Mouse (Mus musculus) forebrain, postnatal 0 days (tissue): ENCODE measurements around the gene Fam50b. TPM values are rescaled to one million over a fixed set of nuclear protein-coding genes. Genes with fewer than 3 reads are reported as not detected.

Source experiments
- ATAC-seq: fragments of 200-750 bp; cut with Nextera tagmentation; 2 replicates; pipeline ENCODE4 v1.8.0; 2017; ENCODE audit warnings: mild to moderate bottlenecking, moderate library complexity
- DNase-seq: peaks from one replicate; pipeline ENCODE4 v3.0.0-alpha.2; 2015
- H3K27ac ChIP-seq: fragments of 300-500 bp; sonication (generic); 2 replicates; pipeline ENCODE4 v1.5.1; 2014; ENCODE audit warnings: low read depth, mild to moderate bottlenecking, antibody characterized with exemption, low read length, moderate library complexity, mixed read lengths
- H3K27me3 ChIP-seq: fragments of 300-500 bp; sonication (generic); 2 replicates; pipeline ENCODE4 v1.6.1; 2014; ENCODE audit warnings: mild to moderate bottlenecking, low read length, mixed read lengths; ENCODE audit not compliant: insufficient read depth
- H3K36me3 ChIP-seq: fragments of 300-500 bp; sonication (generic); 2 replicates; pipeline ENCODE4 v1.6.1; 2014; ENCODE audit warnings: mild to moderate bottlenecking, moderate library complexity; ENCODE audit not compliant: insufficient read depth
- H3K4me1 ChIP-seq: fragments of 300-500 bp; sonication (generic); 2 replicates; pipeline ENCODE4 v1.6.1; 2014; ENCODE audit warnings: antibody characterized with exemption; ENCODE audit not compliant: insufficient read depth
- H3K4me2 ChIP-seq: fragments of 300-500 bp; sonication (generic); 2 replicates; pipeline ENCODE4 v1.6.1; 2014; ENCODE audit warnings: low read depth, mild to moderate bottlenecking, moderate library complexity
- H3K4me3 ChIP-seq: fragments of 300-500 bp; sonication (generic); 2 replicates; pipeline ENCODE4 v1.5.1; 2014; ENCODE audit warnings: low read depth, low read length, mixed read lengths
- H3K9ac ChIP-seq: fragments of 300-500 bp; sonication (generic); 2 replicates; pipeline ENCODE4 v1.6.1; 2014; ENCODE audit warnings: mild to moderate bottlenecking
- H3K9me3 ChIP-seq: fragments of 300-500 bp; sonication (generic); 2 replicates; pipeline ENCODE4 v1.6.1; 2016; ENCODE audit warnings: low read length
- CTCF ChIP-seq: sonication (generic); IDR thresholded peaks from 2 replicates; pipeline ENCODE4 v1.5.1; 2016; ENCODE audit warnings: antibody characterized with exemption, control low read depth, low read depth
- WGBS: fragments of 180-500 bp; shearing (Covaris S2); extraction: QIAGEN DNeasy Blood & Tissue Kit; methylation state at CpG from one replicate; pipeline ENCODE4 v1.1.7; 2014; 5-methylcytosine and 5-hydroxymethylcytosine counted together
- polyA plus RNA-seq: library from polyadenylated mRNA; unstranded; fragments of >200 nt; fragmentation: Nextera tagmentation; extraction: Ambion mirVana; gene quantifications from 2 replicates; pipeline ENCODE4 v1.2.1, GENCODE M21; 2015
- total RNA-seq: library from RNA; depleted of rRNA; stranded (reverse); fragments of >200 nt; gene quantifications from 2 replicates; pipeline ENCODE4 v1.2.3, GENCODE M21; 2014; rRNA removed

Fam50b gene
- total and polyA plus RNA-seq, 2 experiments from 2014 or later: 0.19 to 0.29 TPM

DNA sequence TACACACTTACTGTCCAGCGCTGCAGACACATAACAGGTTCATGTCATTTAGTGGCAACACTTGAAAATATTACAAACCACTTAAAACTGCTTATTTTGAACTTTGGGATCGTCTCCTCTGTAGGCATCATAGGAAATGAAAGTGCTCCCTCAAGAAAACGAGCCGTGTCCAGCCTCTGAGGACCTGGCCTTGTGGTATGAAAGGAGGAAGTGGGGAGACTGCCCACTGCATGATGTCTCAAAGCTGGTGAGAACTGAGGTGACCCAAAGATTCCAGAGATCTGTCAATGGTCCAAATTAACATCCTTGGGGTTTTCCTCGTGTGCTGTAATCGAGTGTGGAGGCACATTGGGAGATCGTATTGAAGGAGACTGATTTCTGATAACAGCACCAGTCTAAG is 58.4 kb downstream of the Fam50b start:
- no peak overlapping the region for H3K27ac ChIP-seq
- ATAC-seq: no peak
- no peaks in the 10 kb centered on the region for H3K9me3 ChIP-seq
- H3K4me1 ChIP-seq: no peaks in the 10 kb centered on the region
- H3K4me2 ChIP-seq: no peak overlapping the region
- no peak for DNase-seq
- TF ChIP-seq CTCF: no peak
- no peak overlapping the region for H3K4me3 ChIP-seq
- no peak overlapping the region for H3K9ac ChIP-seq
- H3K36me3 ChIP-seq: no peaks in the 10 kb centered on the region
- WGBS: 81% methylated on average over 7 of the region's 7 CpGs
- no peaks in the 10 kb centered on the region for H3K27me3 ChIP-seq

DNA sequence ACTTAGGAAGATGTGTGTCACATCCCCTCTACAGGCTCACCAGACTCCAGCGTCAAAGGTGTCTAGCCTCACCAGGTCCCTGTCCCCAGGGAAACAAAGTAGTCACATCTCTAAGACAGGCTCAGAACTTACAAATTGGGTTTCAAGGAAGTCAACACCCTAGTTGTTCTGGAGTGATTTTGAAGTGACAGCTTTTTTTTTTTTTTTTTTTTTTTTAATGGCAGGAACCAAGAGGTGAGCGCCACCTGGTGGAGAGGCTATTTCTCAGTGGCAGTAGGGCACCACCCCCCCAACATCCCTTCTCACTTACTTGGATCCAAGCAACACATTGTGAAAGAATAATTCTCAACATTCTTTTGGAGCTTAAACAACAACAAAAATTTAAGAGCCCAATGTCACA is 59.2 kb downstream of the Fam50b start:
- Histone ChIP-seq H3K9me3 (no peaks in the 10 kb centered on the region), H3K36me3 (no peaks in the 10 kb centered on the region), H3K4me2 (no peak overlapping the region), H3K4me3 (no peak overlapping the region), H3K27me3 (no peaks in the 10 kb centered on the region), H3K27ac (no peak overlapping the region), H3K9ac (no peak overlapping the region), H3K4me1 (no peaks in the 10 kb centered on the region)
- no peak for ATAC-seq
- TF ChIP-seq CTCF: peak; percentile 43
- no peak for DNase-seq
- WGBS: 49% methylated on average over 2 of the region's 2 CpGs

DNA sequence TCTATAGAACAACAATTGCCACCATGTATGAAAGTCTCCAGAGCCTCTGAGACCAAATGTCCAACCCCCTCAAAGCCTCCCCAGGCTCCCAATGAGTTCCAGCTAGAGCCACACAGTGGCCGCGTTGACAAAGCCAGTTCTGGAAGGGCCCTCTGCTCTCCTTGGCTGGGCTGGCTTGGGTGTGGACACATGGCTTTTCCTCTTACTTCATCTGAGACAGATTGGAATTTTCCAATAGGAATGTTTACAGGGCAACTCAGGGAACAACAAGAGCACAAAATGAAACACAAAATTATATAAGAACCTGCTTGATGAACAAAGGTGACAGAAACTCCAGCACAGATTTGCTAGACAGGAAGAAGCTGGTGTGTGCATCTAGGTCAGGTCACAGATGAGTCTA is 59.8 kb downstream of the Fam50b start:
- Histone ChIP-seq H3K4me3 (no peak overlapping the region), H3K27me3 (no peaks in the 10 kb centered on the region), H3K4me1 (no peaks in the 10 kb centered on the region), H3K4me2 (no peak overlapping the region), H3K9me3 (no peaks in the 10 kb centered on the region), H3K36me3 (no peaks in the 10 kb centered on the region), H3K27ac (no peak overlapping the region), H3K9ac (no peak overlapping the region)
- TF ChIP-seq CTCF: no peak
- DNase-seq: no peak
- ATAC-seq: no peak
- WGBS: 75% methylated on average over 2 of the region's 2 CpGs

Other genes starting within 250 kb of the Fam50b start
- gene Pxdc1, start 81.4 kb upstream of the Fam50b start, total RNA-seq: 6.7 and 10.6 TPM in 2 replicates
- gene Pxdc1, start 81.4 kb upstream of the Fam50b start, polyA plus RNA-seq: 5.3 and 6.3 TPM in 2 replicates
- gene Prpf4b, start 140.5 kb downstream of the Fam50b start, total RNA-seq: 46.9 and 52.7 TPM in 2 replicates
- gene Prpf4b, start 140.5 kb downstream of the Fam50b start, polyA plus RNA-seq: 40.9 and 45.7 TPM in 2 replicates
- gene Fam217a, start 189.5 kb downstream of the Fam50b start, total RNA-seq: 0.43 and 0.62 TPM in 2 replicates
- gene Fam217a, start 189.5 kb downstream of the Fam50b start, polyA plus RNA-seq: 0.55 and 1.0 TPM in 2 replicates
- not detected in 2 replicates for gene 4933417A18Rik, start 189.6 kb downstream of the Fam50b start, total RNA-seq
- not detected in 2 replicates for gene 4933417A18Rik, start 189.6 kb downstream of the Fam50b start, polyA plus RNA-seq
- gene Eci3, start 229.0 kb downstream of the Fam50b start, total RNA-seq: 0.31 TPM in 1 of 2 replicates, not detected in the other
- gene Eci3, start 229.0 kb downstream of the Fam50b start, polyA plus RNA-seq: 0.23 TPM in 1 of 2 replicates, not detected in the other